Mouse (Mus musculus) E14TG2a.4 (cell line): Measurements from ENCODE around the gene Cldn8.

Experiments
- H3K27me3 ChIP-seq: 2 replicates; pipeline ENCODE4 v1.6.1; 2014; ENCODE audit warnings: low read length, control low read depth; ENCODE audit not compliant: insufficient read depth
- H3K36me3 ChIP-seq: 2 replicates; pipeline ENCODE4 v1.6.1; 2014; ENCODE audit warnings: low read length, control low read depth; ENCODE audit not compliant: insufficient read depth
- H3K4me1 ChIP-seq: replicated peaks from 2 replicates; pipeline ENCODE4 v1.6.1; 2014; ENCODE audit warnings: low read depth, low read length, control low read depth
- H3K4me3 ChIP-seq: replicated peaks from 2 replicates; pipeline ENCODE4 v1.5.1; 2014; ENCODE audit warnings: mild to moderate bottlenecking, low read length
- H3K9me3 ChIP-seq: 2 replicates; pipeline ENCODE4 v1.6.1; 2014; ENCODE audit warnings: low read length, control low read depth
- CTCF ChIP-seq: conservative IDR thresholded peaks from 2 replicates; pipeline ENCODE4 v1.5.1; 2014; ENCODE audit warnings: low read length
- NANOG ChIP-seq: IDR thresholded peaks from 2 replicates; pipeline ENCODE4 v1.6.1; 2014; ENCODE audit warnings: borderline replicate concordance, low read length, mixed read lengths
- POU5F1 ChIP-seq: IDR thresholded peaks from 2 replicates; pipeline ENCODE4 v1.6.1; 2014; ENCODE audit warnings: low read length, borderline replicate concordance

Cldn8 gene

GRCm38 (mm10) chr16:88511348-88511747 is 51.6 kb downstream of the Cldn8 start:
- Histone ChIP-seq H3K9me3 (no peaks in the 10 kb centered on the region), H3K4me1 (no peaks in the 10 kb centered on the region), H3K36me3 (no peaks in the 10 kb centered on the region), H3K4me3 (no peak overlapping the region), H3K27me3 (no peaks in the 10 kb centered on the region)
- TF ChIP-seq CTCF (no peak), POU5F1 (no peak), NANOG (no peak)
